Mouse (Mus musculus): ENCODE data around the gene Krtap5-1.
"Not testable (repeated sequence)": the region's sequence is repeated elsewhere in the genome, so short reads cannot be mapped to it uniquely, and the experiment has no call there.

Gene Krtap5-1

GRCm38 (mm10) chr7:142303249-142303648, 6.3 kb upstream of the Krtap5-1 start, which contains the start of gene Krtap5-4:
TSS of gene Krtap5-4 (plus strand) at chr7:142303549.
- no peak for DNase-seq (ENCODE audit: low spot score in 2 of 2)

- DNase-seq (ENCODE audit: low spot score in 2 of 2) = not testable (repeated sequence)
These were observed 810 bp downstream of the Krtap5-1 start for GRCm38 (mm10) chr7:142296108-142296507.

GRCm38 (mm10) chr7:142295418-142295817, 1.5 kb downstream of the Krtap5-1 start:
- no peak for DNase-seq (ENCODE audit: low spot score in 2 of 2)

GRCm38 (mm10) chr7:142293851-142294250, 3.1 kb downstream of the Krtap5-1 start:
- not testable (repeated sequence) for DNase-seq (ENCODE audit: low spot score in 2 of 2)

- DNase-seq (ENCODE audit: low spot score in 2 of 2) = not testable (repeated sequence)
These were observed 10.9 kb downstream of the Krtap5-1 start for GRCm38 (mm10) chr7:142285910-142286612.

- DNase-seq (ENCODE audit: low spot score in 2 of 2) = peak in 1 of 2 experiments; percentile 21
These were observed 11.6 kb downstream of the Krtap5-1 start for GRCm38 (mm10) chr7:142285130-142285835.

- peak; percentile 55 to 94 for DNase-seq (ENCODE audit: low spot score in 2 of 2)
These were observed 12.3 kb downstream of the Krtap5-1 start for GRCm38 (mm10) chr7:142284615-142285080.

- DNase-seq (ENCODE audit: low spot score in 2 of 2) = peak in 1 of 2 experiments; percentile 26
These were observed 12.8 kb downstream of the Krtap5-1 start for GRCm38 (mm10) chr7:142284023-142284591.

- not testable (repeated sequence) for DNase-seq (ENCODE audit: low spot score in 2 of 2)
These were observed 14.1 kb downstream of the Krtap5-1 start for GRCm38 (mm10) chr7:142282847-142283246.

- not testable (repeated sequence) for DNase-seq (ENCODE audit: low spot score in 2 of 2)
These were observed 17.6 kb downstream of the Krtap5-1 start for GRCm38 (mm10) chr7:142279291-142279690.

GRCm38 (mm10) chr7:142278183-142278582, 18.7 kb downstream of the Krtap5-1 start:
- DNase-seq (ENCODE audit: low spot score in 2 of 2) = peak in 1 of 2 experiments; percentile 53

- DNase-seq (ENCODE audit: low spot score in 2 of 2) = not testable (repeated sequence)
These were observed 22.7 kb downstream of the Krtap5-1 start, which contains the start of gene Gm4559 for GRCm38 (mm10) chr7:142274263-142274662. TSS of gene Gm4559 (minus strand) at chr7:142274363.

GRCm38 (mm10) chr7:142258254-142258653, 38.7 kb downstream of the Krtap5-1 start, which contains the start of gene Gm2431:
TSS of gene Gm2431 (minus strand) at chr7:142258354.
- not testable (repeated sequence) for DNase-seq (ENCODE audit: low spot score in 2 of 2)

GRCm38 (mm10) chr7:142255517-142255916, 41.4 kb downstream of the Krtap5-1 start:
- DNase-seq (ENCODE audit: low spot score in 2 of 2) = peak in 1 of 2 experiments; percentile 37

GRCm38 (mm10) chr7:142249824-142250223, 47.1 kb downstream of the Krtap5-1 start:
- DNase-seq (ENCODE audit: low spot score in 2 of 2) = peak in 1 of 2 experiments; percentile 18

All from left cerebral cortex, adult 9 months (tissue).